Mouse (Mus musculus) lung, postnatal 10 days (tissue): Measurements from ENCODE around the gene Ptprs.
"Not testable (repeated sequence)": the region's sequence is repeated elsewhere in the genome, so short reads cannot be mapped to it uniquely, and the experiment has no call there.

Source experiments
- DNase-seq: peaks from one replicate; pipeline ENCODE4 v3.0.0; 2021

Gene Ptprs

DNA sequence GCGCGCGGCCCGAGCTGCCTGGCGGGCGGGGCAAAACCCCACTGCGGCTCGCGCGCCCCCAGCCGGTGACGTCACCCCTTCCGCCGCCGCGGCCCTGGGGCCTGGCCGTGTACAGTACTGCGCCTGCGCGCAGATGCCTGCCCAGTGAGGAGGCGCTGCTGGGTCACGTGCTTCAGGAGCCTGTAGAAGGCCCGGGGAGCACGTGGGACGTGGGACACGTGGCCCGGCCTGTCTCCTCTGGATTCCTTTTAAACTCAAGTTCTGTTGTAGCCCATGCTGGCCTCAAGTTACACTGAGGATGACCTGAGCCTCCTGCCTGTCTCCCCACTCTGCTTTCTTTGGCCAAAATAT lies at the start of gene Ptprs:
TSS of gene Ptprs (minus strand) at position 82 of the 351 bp plus-strand sequence.
- peak; percentile 94 for DNase-seq

DNA sequence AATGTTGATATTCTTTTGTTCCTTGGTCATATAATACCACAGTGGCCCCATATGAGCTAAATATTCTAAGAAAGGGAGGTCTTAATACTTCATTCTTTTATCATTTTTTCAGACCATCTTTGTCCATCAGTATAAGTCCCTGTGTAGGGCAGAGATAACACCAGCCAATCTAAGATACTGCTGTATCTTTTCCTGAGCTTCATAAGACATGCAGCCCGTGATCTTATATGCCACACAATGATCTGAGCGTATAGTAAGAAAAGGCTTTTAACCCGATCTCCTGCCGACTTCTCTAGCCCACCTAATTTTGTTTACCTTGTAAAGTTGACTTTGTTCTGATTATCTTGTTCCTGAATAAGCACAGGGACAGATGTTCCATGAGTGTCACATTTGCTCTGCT lies 48.7 kb upstream of the Ptprs start:
- DNase-seq, result no peak

DNA sequence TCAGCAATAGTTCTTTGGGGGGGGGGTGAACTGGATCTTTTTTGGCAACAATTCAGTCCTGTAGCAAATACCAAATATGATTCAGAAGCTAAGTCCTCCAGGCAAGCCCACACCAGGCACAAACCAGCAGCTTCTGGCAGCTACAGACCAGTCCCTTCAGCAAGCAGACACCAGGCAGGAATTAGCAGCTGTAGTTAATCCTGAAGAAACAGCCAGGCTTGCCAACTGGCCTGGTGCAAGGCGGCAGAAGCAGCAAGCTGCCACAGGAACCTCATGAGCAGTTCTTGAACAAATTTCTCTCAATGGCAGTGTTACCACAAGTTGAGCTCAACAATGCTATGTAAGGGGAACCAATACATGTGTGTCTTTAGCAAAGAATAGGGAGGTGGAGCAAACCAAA lies 46.5 kb upstream of the Ptprs start:
- no peak for DNase-seq

DNA sequence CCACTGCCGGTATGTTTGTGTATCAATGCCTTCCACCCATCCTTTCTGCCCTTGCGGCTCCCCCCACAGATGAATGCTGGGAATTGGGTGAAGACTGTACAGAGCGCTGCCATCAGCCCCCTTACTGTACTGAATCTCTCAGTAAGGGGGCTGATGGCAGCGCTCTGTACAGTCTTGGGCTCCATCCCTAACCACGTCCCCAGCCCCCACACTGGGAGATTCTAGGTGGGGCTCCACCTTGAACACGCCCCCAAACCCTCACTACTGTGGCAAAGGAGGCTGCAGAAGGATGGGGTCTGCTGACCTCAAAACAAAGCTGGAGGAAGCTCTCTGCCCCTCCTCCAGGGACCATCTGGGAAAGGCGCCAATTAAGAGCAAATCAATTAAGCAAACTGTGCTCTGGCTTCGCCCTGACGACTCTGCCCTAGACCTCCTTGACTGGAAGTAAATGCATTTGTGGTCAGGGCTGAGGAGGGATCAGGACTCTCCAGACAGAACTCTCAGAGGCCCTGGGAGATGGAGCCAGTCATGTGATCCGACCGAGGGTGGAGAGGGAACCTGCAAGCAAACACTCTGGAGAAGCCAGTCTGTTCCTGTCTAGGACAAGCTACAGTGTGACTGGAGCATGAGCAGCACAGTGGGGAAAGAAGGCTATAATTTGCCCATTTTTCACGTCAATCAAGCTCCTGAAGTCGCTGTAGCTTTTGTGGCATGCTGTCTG lies 39.6 kb upstream of the Ptprs start:
- peak; percentile 37 for DNase-seq

DNA sequence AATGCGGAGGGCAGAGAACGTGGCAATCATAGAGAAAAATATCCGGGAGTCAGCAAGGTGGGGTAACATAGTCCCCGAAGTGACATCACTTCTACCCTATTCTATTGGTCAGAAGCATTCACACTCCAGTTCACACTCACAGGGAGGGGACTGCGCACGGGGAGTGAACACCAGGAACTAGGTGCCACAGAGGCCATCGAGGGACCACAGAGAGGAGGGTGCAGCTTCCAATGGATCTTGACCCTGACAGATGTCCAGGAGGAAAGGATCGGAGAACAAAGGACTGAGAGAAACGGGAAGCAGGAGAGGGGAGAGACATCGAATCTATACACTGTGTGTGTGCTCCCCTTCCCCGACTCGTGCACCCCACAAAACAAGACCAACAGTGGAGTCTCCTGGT lies 38.6 kb upstream of the Ptprs start:
- no peak for DNase-seq

DNA sequence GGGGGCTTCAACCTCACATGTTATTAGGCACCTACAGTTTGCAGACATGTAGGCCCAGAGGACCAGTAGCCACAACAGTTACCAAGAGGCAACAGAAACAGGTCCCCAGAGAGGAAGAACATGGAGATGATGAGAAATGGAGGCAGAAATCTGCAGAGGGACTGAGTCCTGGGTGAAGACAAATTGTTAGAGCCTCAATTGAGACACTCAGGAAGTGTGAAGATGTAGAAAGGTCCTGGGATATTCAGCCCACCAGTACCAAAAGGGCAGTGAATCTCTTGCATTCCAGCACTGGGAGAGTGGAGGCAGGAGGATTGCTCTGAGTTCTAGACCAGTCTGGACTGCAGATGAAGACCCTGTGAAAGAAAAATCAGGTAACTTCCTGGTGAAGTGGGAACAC lies 38.0 kb upstream of the Ptprs start:
- DNase-seq, result no peak

DNA sequence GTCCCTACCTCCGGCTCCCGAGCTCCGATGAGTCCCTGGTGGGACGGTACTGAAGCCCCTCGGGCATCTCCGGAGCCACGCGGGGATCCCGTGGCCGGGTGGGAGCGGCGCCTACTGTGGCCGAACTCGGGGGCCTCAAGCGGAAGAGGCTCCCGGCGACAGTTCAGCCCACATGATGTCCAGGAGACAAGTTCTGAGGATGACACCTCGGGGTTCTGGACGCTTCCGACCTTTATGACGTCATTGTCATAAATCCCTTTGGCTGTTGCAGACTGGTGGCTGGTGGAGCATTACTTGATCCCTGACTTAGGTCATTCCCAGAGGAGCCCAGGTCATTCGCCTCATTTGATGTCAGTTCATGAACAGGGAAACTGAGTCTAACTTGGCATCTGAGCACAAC lies 36.0 kb upstream of the Ptprs start, which contains the start of gene Znrf4:
TSS of gene Znrf4 (minus strand) at position 122 of the 400 bp plus-strand sequence.
- no peak for DNase-seq

DNA sequence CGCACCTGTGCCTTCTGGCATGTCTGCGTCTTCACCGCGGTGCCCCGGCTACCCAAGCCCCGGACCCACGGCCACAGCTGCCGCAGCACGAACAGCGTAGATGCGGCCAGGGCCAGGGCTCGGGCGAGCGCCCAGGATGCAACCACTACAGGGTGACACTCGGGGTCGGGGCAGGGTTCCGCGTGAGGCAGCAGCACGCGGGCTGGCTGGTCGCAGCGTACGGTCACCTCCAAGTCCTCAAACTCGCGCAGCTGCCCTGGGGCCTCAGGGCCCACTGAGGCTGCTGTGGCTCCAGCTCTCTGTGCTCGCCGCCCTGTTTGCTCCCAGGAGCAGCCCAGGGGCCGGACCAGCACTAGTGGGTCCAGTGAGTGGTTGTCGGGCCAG lies 35.4 kb upstream of the Ptprs start:
- DNase-seq, result no peak

DNA sequence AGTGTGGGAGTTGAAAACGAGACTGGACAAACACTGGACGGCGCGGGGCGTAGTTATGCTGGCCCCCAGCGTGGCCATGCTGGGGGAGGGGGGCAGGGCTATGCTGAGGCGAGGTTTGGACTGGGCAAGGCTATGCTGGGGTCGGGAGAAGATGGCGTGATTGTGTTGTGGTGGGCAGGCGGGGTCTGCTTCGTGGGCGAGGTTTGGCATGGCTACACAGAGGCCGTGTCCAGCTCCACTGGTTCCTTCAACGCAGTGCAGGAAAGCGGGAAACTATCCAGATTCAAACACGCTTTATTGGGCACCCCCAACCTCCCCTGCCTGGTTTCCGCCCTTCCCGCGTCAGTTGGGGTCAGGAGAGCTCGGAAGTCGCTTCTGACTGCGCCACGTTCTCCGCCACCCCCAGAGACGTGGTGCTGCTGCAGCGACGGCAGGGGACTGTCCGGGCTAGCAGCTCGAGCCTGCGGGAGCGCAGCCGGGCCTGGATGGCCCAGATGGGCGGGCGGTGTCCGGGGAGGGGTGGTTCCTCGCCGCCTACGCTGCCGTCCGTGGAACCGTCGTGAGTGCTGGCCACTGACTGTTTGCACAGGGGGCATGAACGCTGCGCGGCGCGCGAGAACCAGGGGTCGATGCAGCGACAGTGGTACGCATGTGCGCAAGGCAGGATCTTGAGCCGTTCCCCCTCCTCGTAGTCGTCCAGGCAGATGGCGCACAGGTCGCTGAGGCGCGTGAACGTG lies 34.9 kb upstream of the Ptprs start:
- peak; percentile 25 for DNase-seq

DNA sequence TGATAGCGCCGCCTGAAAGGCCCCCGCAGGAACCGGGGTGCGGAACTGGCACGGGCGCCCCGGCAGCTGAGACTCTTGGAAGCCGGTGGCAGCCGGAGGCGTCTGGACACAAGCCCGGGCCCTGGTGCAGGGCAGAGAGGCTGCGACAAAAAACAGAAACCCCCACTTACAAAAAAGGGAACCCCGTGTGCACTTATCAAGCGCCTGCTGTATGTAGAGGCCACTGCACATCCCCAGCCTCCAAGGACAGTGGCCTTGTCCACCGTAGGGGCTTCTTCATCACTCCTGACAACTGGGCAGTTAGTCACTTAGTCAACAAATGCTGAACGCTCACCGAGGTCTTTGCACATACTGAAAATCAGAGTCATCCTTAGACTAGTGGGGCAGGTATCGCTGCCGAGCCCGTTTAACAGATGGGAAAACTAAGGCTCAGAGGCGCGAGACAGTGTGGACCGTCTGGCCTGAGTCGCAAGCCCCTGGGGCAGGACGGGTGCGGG lies 34.2 kb upstream of the Ptprs start:
- no peak for DNase-seq

DNA sequence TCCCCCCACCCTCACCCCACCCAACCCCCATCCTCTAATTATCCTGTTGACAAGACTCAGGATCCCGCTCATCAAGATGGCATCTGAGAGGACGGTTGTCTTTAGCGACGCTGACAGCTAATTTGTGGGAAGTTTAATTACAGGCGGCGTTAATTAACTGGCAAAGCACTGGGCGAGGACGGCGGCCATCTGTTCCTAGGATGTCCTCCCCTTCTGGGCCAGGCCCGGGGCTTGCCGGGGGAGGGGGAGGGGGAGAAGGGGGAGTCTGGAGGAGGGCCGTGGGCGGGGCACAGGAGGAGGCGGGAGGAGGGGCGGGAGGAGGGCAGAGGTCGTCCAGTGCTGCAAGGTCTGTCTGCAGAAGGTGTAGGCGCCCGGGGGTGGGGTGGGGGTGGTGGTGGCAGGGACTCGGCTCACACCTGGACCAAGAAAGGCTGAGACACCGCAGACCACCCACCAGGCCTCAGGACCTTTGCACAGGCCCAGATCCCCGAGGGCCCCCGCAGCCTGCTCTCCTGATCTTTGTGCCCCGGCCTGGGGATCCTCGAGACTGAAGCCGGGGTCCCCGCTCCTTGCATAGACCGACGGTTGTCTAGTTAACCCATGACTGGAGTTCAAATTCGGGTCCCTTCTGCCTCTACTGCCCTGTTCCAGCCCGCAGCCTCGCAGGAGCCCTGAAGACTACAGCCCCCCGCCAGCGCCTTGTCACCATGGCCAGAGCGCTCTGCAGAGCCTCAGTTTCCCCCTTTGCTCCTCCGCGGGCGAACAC lies 33.6 kb upstream of the Ptprs start:
- peak; percentile 51 for DNase-seq

DNA sequence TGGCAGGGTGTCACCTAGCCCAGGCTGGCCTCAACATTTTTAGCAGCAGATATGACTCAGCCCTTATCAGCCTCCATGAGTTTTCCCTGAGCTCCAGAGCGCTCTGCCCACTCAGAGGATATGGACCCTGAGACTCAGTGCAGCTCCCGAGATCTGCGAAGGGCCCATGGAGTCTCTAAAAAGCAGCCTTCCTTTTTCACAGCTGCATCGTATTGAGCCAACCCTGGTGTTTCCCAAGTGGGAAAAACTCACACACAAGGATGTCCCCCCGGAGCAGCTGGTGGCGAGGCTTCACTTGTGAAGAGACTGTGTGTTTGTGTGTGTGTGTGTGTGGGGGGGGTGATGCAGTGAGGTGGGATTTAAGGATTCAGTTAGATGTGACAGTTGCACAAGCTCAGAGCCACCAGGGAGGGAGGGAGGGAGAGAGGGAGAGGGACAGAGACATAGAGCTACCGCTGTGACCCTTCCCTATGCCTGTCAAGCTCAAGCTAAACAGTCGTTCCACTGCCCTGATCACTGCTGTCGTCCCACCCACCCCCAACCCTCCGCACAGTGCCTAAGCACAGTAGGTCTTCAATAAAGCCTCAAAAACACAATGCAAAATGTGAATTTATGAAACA lies 32.8 kb upstream of the Ptprs start:
- no peak for DNase-seq

DNA sequence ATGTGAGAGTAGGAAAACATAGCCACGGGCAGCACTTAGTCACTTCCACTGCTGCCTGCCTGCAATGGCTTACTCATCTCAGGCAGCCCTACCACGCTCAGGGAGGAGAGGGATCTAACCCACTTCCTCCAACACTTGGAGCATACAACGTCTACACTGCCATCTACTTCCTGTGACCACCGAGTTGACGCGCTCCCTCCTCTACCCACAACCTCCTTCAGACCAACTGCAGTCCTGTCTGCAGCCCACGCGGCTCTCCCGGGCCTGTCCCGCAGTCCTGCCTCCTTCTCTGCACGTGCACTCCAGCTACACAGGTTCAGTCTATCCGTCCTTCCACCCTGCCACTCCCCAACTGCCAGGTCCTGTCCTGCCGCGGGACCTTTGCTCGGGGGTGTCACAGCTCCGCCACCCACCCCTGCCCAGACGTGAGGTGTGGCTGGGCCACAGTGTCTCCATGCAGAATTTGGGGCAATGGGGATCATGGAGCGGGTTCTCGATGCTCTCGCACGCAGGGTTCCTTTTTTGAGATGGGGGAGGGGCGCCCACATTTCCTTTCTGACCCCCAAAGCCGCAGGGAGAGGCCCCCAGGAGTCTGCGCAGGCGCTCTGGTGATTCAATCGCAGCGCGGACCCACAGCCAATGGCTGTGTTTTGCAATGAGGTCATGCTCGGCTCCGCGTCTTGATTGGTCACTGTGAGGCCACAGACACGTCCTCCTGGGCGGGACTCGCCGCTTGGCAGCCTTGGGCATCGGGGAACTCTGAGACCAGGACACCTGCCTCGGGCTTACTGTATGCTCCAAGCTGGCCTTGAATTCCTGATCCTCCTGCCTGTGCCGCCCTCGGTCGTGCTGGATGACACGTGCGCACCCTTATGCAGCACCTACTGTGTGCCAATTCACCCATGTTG lies 31.1 kb upstream of the Ptprs start:
- DNase-seq, result peak; percentile 97

DNA sequence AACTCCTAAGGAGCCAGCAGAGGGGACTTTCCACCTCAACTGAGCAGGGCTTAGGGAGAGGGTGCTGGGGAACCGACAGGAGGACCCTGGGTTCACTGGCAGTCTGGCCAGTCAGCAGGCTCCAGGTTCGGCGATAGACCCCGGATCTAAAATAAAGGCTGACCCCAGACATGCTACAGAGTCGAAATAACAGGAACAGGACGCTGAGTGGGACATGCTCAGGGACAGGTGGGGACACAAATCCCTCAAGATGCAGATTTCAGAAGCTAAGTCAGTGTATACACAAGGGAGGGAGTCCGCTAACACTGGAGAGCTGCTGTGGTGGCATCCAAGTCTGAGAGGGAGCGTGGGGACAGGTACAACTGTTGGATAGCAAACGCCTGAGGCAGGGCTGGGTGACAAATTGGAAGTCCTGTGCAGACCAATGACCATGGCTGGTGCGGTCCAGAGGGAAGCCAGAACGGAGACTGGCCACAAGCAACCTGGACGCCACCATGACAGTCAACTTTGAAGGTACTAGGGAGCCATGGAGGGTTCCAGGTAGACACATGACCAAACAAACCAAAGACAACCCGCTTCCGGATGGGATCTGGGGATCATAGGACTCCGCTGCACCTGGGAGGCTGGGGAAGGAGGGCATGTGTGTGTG lies 30.3 kb upstream of the Ptprs start:
- no peak for DNase-seq

DNA sequence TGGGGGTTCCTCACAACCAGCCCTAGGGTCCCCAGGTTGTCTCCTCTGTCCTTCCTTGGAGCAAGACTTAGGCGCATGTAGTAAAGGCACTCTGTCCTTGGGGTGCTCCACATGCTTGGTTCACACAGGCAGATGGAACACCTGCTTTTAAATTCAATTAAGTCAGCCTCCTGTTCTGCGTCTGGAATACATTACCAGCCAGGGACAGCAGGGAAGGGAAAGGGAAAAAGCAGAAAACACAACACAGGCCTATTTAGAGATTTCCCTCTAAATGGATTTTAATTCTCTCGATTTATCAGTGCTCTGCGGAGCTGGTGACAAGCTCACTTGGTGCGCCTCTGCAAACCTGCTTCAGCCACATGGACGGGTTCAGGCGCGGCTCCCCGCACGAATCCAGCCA lies 29.1 kb upstream of the Ptprs start:
- no peak for DNase-seq

DNA sequence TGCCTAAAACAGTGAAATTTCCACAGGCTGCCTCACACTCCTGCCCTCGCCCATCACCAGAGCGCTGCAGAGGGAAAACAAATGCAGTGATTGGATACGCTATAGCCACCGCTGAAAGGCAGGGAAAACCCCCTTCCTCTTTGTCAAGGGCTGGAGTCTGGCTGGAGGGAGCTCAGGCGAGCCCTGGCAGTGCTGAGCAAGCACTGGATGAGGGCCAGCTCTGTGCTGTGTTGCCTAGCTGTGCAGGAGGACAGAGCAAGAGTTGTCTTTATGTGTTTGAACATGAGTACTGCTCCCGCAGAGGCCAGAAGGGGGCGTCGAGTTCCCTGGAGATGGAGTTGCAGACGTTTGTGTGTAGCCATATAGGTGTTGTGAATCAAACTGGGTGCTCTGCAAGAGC lies 26.2 kb upstream of the Ptprs start:
- peak; percentile 77 for DNase-seq

DNA sequence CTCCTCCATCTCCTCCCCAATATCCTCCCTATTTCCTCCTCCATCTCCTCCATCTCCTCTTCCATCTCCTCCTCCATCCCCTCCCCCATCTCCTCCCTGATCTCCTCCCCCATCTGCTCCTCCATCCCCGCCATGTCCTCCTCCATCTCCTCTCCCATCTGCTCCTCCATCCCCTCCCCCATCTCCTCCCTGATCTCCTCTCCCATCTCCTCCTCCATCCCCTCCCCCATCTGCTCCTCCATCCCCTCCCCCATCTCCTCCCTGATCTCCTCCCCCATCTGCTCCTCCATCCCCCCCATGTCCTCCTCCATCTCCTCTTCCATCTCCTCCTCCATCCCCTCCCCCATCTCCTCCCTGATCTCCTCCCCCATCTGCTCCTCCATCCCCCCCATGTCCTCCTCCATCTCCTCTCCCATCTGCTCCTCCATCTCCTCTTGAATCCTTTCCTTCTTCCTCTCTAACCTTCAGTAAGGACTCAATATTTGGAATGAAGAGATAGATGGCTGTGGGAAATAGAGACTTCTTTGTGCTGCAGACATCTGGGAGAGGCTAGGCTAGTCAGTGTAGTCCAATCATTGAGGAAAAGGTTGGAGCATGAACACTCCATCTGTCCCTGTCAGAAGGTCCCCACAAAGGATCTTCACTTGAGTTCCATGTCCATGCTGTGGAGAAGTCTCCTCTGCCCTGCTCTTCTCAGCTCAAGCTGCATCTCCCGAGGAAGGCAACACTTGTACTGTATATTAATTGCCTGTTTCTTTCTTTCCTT lies 25.5 kb upstream of the Ptprs start:
- DNase-seq, result not testable (repeated sequence)

DNA sequence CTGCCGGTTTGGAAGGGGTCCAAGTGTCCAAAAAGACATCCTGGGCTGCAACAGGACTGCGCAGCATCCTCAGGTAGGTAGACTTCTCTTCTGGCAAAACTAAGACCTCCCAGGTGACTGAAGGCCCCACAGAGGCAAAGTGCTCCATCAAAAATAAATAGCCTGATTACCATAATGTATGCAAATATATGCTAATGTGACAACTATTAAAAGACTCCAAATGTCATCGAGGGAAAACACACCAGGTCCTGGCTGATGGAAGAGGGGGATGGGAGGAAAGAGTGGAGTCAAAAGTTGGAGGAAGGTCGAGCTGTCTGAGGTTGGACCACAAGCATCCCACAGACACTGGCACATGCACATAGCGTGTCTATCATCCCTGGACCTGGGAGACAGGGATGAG lies 22.9 kb upstream of the Ptprs start:
- no peak for DNase-seq

DNA sequence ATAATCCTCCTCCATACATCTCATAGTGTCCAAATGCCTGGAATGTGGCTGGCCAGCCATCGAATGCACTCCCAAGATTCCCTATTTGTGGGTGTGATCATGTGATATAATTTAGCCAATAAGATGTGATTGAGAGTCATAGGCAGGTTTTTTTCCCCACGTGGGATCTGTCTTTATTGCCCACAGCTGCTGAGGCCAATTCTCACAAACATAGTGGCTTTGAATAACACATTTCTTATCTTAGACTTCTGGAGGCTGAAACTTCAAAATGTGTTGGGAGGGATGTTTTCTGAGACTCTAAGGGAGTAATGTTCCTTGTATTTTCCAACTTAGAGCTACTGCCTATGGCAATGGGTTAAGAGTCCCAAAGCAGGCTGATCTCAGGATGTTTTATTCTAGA lies 18.2 kb upstream of the Ptprs start:
- no peak for DNase-seq

DNA sequence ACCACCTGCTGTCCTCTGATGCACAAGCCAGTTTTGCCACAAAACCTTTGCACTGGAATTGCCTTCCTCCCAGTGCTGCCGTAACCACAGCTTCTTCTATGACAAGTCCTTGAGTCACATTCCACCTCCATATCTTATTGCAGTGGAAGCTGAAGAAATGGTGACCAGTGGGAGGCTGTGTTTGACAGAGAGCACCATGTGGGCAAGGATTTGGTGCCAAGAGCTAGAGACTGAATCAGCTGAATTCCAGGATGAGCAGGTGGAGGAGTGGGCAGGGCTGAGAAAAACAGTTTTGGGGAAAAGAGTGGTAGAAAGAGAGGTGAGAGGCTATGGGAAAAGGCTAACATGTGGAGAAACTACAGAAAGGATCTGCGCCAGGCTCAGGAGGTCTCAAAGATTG lies 17.6 kb upstream of the Ptprs start:
- no peak for DNase-seq
